Mouse (Mus musculus): ENCODE results near the gene Ninl. TPM values are rescaled to one million over a fixed set of nuclear protein-coding genes. Genes with fewer than 3 reads are reported as not detected.
"Not testable (repeated sequence)": the region's sequence is repeated elsewhere in the genome, so short reads cannot be mapped to it uniquely, and the experiment has no call there.

The Ninl gene
- total RNA-seq, 2 experiments from 2014 or later = 8.1 to 32.8 TPM

DNA sequence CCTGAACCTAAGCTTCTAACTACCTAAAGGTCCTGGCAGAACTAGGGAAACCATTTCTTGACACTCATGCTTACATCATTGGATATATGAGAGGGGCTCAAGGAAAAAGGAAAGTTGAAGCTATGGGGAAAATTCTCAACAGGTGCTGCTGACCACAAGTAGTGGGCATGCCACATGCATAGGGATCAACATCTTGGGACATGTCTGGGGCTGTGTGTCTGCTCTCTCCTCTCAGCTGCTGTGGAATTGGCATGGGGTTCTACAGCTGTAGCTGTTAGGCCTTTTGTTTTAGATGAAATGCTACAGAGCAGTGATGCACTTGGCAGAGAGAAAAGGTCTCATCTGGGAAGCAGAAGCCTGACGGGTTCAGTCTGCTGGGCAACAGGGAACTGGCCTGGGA, 83.3 kb downstream of the Ninl start:
- DNase-seq (ENCODE audit: low spot score in 2 of 2) = no peak

DNA sequence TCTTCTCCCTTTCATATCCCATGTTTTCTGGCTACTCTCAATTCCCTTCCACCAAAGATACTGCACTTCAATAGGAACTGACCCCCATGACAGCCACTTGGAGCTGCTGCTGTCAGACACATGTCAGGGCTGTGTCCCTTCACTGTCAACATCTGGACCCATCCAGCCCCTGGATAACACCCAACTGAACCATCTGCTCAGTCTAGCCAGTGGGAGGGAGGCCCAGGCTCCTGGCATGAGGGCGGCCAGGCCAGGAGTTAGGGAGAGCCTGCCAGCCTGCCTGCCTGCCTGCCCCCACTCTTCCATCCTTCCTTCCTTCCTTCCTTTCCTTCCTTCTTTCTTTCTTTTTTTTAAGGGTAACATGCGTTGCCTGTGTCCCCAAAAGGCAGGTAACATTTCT, 88.0 kb downstream of the Ninl start:
- no peak for DNase-seq (ENCODE audit: low spot score in 2 of 2)

DNA sequence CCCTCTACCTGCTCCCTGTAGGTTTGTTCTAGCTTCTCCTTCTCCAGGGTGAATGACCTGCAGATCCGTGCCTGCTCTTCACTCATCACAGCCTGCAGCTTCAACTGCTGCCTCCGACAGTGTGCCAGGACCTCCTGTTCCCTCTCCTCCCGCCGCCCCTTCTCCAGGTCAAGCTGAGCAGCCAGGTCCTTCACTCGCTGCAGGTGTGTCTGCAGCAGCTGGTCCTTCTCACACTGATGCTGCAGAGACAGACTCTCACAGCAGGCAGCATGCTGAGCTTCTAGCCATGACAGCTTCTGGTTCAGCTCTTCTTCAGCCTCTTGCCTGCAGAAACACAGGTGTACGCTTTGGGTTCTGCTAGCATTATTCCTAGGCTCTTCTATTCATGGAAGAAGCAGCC, 89.1 kb downstream of the Ninl start:
- no peak for DNase-seq (ENCODE audit: low spot score in 2 of 2)

DNA sequence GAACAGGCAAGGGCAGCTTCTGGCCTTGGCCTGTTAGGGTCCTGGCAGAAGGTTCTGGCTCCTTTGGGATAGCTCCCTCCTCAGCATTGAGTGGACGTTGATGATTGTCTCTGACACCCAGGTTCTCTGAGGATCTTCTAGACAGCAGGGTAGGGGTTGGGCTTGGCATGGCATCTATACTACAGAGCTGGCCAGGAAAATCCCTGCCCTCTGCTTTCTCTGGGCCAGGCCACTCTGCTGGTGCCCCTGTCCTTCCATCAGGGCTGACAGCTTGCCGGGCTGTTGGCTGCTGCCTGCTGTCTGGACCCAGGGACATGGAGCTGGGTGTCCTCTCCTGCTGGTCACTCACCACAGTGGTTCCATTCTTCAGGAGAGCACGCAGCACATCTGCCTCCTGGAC, 89.5 kb downstream of the Ninl start:
- no peak for DNase-seq (ENCODE audit: low spot score in 2 of 2)

DNA sequence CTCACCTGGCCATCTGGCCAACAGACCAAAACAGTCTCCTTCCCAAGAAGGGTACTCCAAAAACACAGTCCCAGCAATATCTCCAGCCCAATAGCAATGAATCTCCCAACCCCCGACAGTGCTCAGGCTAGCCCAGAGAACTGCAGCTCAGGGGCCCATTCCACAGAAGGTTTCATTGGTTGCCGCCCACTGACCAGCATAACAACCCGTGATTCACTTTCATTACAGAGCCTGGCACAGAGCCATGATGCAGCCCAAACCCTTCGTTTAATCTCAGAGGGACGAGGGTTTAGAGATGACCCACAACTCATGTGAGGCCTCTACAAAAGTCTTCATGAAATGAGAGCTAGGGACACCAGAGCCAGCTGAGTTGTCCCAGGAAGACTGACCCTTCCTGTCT, 90.4 kb downstream of the Ninl start:
- no peak for DNase-seq (ENCODE audit: low spot score in 2 of 2)

DNA sequence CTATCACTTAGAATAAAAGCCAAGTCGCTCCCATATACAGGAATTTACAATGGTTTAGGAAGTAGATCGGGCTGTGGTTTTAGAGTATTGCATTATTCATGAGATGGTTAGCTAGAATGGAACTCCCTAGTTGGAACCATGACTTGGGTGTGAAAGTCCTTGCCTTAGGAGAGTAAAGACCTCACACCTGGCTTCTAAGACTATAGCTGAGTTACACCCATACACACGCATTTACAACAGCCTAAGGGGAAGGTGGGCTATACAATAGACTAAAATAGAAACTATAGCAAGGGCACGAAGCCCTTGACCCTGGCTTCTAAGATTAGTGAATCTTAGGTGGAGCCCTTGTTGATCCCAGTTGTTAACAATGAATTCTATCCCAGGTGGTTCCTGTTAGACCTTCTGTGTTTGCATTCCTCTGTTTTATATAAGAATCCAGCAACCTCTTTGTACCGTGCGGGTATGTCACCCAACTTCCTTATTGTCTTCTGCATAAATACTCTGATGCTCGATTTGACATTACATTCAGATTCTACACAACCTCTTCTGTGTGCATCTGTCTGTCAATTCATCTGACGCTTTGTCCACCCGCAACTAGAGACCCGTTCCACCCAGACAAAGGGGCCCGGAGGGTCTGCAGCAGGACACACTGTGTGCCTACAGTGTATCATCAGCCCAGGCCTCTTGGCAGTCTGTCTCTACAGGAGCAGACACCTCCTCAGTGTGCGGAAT, 91.1 kb downstream of the Ninl start:
- not testable (repeated sequence) for DNase-seq (ENCODE audit: low spot score in 2 of 2)

DNA sequence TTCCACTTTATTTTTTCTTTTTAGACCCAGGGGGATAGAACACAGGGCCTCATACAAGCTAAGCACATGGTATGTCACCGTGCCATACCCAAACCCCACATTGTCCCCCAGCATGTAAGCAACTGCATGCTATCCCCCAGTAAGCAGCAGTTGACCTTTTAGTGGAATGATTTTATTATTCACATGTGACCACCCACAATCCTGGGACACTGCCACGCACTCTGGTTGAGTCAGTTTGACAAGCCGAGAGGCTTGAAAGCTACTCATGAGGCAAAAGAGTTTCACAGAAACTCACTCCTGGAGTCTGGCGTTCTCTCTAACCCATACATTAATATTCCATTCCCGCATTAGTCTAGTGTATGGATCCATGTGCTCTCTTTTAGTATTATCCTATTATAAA, 91.8 kb downstream of the Ninl start:
- DNase-seq (ENCODE audit: low spot score in 2 of 2) = not testable (repeated sequence)

DNA sequence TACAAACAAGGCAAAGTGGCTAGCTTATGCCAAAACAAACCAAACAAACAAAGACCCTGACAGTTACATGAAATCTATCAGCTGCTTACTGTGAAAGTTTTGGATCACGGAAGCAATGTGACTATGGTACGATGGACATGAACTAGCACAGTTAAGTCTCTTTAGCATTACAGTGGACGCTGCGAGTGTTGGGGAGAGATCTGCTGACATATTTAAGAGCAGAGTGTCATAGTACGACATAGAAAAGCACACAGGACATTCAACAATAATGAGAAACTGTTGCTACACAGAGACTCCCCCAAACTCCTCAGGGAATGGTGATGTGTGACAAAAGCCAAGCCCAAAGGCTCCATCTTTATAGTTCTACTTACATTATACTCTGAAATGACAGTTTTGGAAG, 95.2 kb downstream of the Ninl start:
- DNase-seq (ENCODE audit: low spot score in 2 of 2) = no peak

DNA sequence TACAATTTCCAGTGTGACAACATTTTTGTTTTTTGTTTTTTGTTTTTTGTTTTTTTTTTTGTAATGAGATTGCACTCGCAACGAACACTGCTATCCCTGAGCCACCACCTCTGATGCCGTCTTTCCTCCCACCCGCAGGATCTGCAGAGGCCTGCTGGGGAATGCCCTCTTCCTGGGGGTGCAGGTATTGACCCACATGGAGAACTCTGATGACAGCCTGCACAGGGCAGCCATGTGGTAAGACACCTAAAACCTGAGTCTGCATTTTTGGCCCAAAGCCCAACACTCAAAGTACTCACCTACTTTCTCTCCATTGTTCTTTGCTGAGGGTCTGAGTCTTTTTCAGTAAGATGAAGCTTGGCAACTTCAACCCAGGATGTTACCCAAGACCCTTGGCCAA, 104.5 kb downstream of the Ninl start:
- no peak for DNase-seq (ENCODE audit: low spot score in 2 of 2)

DNA sequence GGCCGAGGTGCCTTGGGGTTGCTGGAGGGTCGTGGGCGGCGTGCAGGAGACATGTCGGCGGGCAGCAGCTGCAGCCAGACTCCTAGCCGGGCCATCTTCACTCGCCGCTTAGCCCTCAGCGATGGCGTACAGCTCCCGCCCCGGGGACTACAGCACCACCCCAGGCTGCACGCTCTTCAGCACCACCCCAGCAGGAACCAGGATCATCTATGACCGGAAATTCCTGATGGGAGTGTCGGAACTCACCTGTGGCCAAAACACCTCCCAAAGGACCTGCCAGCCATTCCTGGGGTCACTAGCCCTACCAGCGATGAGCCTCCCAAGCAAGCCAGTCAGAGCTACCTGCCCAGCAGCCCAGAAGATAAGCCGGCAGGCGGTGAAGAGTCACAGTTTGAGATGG, 105.7 kb downstream of the Ninl start:
- no peak for DNase-seq (ENCODE audit: low spot score in 2 of 2)

DNA sequence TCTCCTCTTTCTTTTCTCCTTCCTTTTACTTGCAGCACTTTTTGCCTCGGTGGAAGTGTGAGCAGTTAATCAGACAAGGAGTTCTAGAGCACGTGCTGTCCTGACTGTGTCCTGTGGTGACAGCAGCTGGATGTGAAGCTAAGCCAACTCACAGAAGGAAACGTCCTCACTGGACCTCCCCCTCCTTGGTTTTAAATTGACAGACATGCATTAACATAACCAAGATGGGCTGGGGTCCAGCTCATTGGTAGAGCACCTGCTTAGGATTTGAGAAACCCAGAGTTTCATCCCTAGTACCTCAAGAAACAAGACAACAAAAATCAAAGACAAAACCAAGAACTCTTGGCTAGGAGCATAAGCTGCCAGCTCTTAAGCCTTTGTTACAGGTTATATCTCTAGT, 108.4 kb downstream of the Ninl start:
- DNase-seq (ENCODE audit: low spot score in 2 of 2) = no peak

DNA sequence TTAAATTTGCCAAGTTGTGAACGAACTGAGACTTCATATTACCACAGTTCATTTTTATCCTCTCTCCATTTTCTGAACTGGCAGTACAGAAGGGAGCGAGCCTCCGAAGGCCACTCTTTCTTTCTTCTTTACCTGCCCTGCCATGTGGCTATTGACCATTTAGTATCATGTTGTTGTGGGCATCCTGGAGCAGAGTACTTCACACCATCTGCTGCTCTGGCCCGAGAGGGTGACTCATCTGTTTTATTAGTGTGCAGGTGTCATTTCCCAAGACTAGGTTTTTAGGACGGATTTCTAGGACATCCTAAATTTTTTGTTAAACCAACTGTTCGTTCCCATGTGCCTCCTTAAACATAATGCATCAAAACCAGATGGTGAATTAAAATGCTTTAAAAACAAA, 110.0 kb downstream of the Ninl start:
- DNase-seq (ENCODE audit: low spot score in 2 of 2) = no peak

DNA sequence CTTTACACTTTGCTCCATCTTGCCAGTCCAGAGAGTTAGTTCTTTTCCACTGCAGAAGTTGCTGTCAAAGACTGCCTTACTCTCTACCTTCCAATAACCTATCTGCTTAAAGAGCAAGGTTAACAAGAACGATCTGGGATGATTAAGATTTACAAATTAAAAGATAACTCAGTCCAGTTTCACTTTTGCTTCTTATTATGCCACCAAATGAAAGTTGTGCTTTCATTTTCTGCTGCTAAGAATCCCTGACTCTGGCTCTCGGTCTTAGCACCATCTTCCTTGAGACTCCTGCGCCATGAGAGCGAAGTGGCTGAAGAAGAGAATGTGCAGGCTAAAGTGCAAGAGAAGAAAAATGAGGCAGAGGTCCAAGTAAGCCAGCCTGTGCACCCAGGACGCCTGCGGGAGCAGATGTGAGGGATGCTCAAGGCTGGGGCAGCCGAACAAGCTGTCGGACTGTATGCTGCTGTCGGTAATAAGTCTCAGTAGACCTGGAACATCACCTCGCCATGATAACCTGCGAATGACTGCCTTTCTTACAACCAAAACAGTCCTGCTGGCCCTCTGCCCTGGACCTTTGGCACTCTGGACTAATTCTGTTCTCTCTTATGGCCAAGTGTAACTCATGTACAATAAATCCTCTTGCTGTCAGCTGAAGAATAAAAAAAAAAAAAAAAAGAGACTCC, 112.0 kb downstream of the Ninl start:
- DNase-seq (ENCODE audit: low spot score in 2 of 2) = peak in 1 of 2 experiments; percentile 16

DNA sequence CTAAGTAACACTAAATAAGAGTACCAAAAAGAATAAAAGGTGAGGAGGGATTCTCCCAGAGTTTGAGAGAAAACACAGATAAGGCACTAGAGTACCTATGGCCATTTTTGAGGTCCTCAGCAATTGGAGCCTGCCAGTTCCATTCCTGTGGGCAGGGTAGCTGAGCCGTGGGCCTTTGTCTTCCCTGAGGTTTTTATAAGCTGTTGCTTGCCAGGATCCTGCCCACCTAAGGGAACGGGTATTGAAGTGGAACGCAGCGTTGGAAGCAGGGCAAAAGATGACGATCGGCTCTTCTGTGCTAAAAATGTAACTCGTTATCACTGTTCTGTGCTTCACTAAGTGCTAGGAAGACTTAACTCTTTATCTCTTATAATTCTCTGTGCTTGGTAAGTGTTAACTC, 115.7 kb downstream of the Ninl start:
- no peak for DNase-seq (ENCODE audit: low spot score in 2 of 2)

DNA sequence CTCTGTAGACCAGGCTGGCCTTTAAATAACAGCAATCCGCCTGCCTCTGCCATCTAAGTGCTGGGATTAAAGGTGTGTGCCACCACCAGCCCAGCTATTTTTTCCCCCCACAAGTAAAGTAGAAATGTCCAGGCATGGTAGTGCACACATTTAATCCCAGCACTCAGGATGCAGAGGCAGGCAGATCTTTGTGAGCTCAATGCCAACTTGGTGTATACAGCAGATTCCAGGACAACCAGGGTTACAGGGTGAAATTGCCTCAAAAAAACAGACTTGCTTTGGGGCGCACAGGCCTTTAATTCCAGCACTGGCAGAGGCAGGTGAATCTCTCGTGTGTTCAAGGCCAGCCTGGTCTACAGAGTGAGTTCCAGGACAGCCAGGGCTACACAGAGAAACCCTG, 116.2 kb downstream of the Ninl start:
- DNase-seq (ENCODE audit: low spot score in 2 of 2) = no peak

DNA sequence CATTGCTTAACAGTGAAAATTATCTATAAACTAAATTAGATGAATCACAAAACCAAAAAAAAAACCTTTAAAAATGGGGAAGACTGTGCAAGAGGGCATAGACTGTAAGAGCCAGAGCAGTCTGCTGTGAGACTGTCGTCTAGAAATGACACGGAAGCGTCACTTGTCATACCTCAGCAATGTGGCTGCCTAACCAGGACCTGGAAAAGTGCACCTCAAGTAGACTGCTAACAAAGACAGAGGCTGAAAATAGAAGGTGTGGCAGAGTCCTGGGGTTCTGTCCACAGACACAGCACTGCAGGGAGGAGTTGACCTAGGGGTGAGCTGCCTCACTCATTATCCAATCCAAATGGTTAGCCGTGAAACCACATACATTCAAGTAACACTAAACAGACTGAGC, 117.0 kb downstream of the Ninl start:
- no peak for DNase-seq (ENCODE audit: low spot score in 2 of 2)

DNA sequence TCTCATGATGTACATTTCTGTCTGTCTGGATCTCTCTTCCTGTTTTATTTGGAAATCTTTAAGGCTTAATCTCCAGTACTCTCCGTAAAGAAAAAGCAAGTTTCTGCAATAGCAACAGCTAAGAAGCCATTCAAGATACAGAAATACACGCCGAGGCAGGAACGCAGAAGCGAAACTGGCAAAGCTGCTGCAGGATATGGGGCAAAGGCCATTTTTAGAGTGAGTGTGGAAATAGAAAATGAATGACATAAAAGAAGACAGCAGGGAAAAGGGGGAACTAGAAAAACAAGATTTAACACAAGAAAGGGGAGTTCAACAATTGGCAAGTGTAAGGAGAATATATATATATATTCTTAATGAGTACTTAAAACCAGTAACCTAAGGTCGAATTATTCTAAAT, 117.5 kb downstream of the Ninl start:
- DNase-seq (ENCODE audit: low spot score in 2 of 2) = no peak

DNA sequence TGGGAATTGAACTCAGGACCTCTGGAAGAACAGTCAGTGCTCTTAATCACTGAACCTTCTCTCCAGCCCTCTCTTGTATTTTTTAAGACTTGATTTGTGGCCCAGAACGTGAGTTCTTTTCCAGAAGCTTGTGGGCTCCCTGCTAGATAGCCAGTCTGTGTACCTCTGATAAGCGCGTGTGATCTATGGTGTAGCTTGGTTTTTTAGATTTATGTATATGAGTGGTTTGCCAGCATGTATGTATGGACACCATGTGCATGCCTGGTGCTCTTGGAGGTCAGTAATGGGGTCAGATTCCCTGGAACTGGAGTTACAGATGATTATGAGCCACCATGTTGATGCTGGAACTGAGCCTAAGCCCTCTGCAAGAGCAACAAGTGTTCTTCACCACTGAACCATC, 118.6 kb downstream of the Ninl start:
- DNase-seq (ENCODE audit: low spot score in 2 of 2) = no peak

DNA sequence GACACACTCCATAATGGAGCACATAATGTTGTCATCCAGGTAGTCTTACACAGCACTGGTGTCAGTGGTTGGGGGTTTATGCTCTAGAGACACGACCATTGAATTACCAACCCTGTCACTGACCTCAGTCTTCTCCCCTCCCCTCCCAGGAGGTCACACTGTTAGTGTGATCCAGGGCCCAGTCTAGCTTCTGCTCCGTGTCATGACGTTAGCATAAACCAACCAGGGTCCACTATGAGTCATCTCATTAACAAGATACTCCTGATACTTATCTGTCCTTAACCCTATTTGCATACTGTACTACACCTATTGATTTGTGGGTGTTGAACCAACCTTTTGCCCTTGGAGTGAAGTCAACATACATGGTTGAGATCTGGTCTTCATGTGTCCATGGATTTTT, 120.5 kb downstream of the Ninl start:
- DNase-seq (ENCODE audit: low spot score in 2 of 2) = no peak

DNA sequence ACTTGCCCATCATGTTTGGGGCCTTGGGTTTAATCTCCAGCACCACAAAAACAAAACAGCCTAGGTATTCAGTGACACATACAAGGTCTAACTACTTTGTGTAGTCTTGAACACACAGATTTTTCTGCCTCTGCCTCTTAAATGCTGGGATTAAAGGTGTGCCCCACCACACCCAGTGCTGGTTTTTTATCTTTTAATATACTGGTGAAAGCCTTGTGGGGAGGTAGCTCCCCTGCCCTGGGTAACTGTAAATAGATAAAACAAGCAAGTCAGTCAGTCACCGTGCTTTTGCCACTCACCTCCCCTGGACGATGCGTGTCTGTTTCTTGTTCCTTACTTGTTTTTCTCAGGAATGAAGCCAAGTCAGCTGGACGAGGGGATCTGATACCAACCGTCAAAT, 123.4 kb downstream of the Ninl start:
- no peak for DNase-seq (ENCODE audit: low spot score in 2 of 2)

DNA sequence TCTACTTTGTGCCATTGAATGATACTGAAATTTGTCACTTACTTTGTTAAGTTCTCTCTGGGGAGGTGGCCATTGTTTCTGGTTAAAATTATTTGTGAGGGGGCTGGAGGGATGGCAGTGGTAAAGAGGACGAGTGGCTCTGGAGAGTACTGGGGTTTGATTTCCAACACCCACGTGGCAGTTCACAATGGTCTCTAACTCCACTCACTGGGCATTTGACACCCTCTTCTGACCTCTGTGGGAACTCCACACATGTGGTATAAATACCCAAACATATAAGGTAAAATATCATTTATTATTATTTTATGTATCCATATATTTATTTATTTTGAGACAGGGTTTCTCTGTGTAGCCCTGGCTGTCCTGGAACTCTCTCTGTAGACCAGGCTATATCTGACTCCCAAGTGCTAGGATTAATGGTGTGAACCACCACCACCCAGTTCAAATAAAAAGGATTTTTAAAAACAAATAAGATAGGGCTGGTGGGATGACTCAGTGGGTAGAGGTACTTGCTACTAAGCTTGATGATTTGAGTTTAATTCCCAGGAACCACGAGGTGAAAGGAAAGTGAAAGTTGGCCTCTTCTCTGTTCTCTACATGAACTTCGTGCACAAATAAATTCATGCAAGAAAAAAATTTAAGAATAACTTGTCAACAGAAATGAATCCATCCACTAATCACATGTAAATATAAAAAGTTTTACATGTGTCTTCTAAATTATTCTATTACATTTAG, 124.2 kb downstream of the Ninl start:
- DNase-seq (ENCODE audit: low spot score in 2 of 2) = no peak

DNA sequence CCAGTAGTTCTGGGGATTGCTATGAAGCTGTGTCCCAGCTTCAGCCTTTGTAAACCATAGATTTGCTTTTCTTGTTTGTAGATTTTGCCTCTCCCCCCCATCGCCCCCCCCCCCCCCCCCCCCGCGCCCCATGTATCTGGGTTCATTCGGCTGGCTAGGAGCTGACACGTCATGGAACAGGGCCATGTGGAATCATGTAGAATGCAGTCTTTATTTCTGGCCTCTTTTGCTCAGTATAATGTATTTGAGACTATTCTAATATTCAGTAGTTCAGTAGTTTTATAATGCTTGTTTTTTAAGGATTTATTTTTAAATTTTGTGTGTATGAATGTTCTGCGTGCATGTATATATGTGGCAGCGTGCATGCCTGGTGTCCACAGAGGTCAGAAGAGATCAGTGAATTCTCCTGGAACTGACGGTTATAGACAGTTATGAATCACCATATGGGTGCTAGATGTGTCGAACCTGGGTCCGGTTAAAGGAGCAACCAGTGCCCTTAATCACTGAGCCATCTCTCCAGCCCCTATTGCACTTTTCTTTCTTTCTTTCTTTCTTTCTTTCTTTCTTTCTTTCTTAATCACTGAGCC, 128.8 kb downstream of the Ninl start:
- DNase-seq (ENCODE audit: low spot score in 2 of 2) = no peak
